Mouse (Mus musculus): ENCODE results near the gene Dennd1a.

GRCm38 (mm10) chr2:38156001-38156400, 131.2 kb downstream of the Dennd1a start:
- no peak for TF ChIP-seq CTCF (IDR thresholded peaks at IDR 0.05; ENCODE audit: low read depth)
- no peak for TF ChIP-seq EP300 (optimal IDR thresholded peaks at IDR 0.05)

Measured in stomach, postnatal 0 days (tissue).